Mouse (Mus musculus) lung, postnatal 0 days (tissue): ENCODE results near the gene Pdlim4.
"Not testable (repeated sequence)": the region's sequence is repeated elsewhere in the genome, so short reads cannot be mapped to it uniquely, and the experiment has no call there.

Source experiments
- CTCF ChIP-seq: IDR thresholded peaks from 2 replicates; pipeline ENCODE4 v1.5.1; 2016; ENCODE audit warnings: antibody characterized with exemption, mild to moderate bottlenecking
- EP300 ChIP-seq: IDR thresholded peaks from 2 replicates; pipeline ENCODE4 v1.6.1; 2016; ENCODE audit warnings: antibody characterized with exemption, mild to moderate bottlenecking, control low read depth

- TF ChIP-seq EP300, CTCF: not testable (repeated sequence)
Measured at GRCm38 (mm10) chr11:54032872-54033271, 35.9 kb downstream of the Pdlim4 start.
